Mouse (Mus musculus) heart, adult 8-10 months (tissue): Measurements from ENCODE around the gene Unc79. TPM values are rescaled to one million over a fixed set of nuclear protein-coding genes. Genes with fewer than 3 reads are reported as not detected.

ENCODE experiments used
- DNase-seq: peaks from one replicate; pipeline ENCODE4 v3.0.0; 2022; ENCODE audit warnings: low spot score
- total RNA-seq, 4 experiments: library from RNA; stranded (reverse); gene quantifications; 2 replicates each; pipeline ENCODE4 v1.2.4; 2022

Gene Unc79
- under 1 TPM in 2 of 4 experiments, not detected in 2; 0.06 to 0.08 TPM for total RNA-seq

DNA sequence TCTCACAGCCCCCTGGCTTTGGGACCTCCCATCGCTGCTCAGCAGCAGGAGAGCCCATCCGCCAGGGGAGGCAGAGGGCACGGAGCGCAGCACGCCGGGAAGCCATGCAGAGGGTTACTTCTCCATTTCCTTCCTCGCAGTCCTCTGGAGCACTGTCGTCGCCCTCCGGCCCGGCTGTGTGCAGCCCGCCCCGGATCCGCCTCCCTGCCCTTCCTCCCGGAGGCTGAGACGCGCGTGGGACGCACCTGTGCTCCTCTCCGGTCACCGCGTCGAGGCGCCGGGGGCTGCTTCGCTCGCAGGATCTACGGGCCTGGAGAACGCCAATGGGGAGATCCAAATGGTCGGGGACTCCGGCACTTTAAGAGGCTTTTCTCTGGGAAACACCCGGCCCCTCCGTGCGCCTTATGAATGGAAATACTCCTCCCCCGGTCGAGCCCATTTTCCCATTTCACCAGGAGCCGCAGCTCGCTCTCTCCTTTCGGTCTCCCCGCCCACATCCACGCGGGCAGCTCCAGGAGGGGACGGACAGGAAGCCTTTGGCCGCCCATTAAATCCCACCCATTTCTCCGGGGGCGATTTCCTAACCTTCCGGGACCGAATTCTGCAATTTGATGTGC lies at the start of gene Unc79:
TSS of gene Unc79 (plus strand) at position 82 of the 617 bp plus-strand sequence.
- DNase-seq, result no peak

DNA sequence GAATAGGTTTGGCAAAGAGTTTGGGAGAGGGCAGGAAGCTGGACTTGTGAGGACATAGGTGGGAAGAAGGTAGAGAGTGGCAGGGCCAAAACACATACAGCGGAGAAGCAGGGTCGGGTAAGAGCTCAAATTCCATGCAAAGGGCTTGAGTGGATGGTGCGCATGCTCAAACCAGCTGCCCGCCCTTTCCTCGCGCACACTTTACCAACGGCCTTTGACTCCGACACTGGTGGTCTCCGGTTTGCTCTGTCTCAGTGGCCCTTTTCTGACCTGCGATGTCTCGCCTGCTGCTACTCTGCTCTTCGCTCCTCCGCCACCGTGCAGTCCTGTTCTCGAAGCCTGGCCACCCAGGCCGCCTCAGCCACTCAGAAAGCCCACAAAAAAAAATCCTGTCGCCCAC lies 49.6 kb upstream of the Unc79 start, which contains the start of gene Cox8c:
TSS of gene Cox8c (plus strand) at position 226 of the 400 bp plus-strand sequence.
- DNase-seq, result no peak

DNA sequence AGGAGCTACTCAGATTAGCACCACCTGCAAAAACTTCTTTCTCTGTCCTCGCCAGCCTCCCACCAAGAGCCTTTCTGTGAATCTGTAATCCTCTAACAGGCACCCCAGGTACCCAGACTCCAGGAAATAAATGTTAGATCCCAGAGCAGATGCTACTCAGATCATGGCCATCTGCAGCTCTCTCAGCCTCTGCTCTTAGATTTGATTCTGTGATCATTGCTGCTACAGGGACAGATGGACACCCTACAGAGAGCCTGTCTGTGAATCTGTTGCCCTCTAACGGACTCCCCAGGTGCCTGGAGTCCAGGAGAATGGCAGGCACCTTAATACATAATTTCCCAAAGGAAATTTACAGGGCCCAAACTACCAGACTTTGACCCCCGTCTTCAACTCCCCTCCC lies 40.5 kb upstream of the Unc79 start:
- DNase-seq, result no peak

DNA sequence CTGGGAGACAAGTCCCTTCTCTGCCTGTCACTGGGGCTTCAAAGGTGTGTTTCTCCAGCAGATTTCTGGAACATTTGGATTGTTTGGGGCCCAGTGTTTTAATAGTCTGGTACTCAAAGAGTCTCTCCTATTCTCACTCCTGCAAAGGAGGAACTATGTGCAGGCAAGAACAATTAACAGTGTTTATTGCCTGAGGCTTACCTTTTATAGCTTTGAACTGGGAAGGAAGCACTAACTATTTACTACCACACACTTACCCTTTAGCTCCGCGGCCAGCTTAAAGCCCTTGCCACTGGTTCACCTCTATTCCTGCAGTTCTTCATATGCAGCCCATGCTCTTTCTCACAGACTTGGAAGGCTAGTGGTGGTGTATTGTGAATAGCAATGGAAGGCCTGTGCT lies 32.6 kb upstream of the Unc79 start:
- no peak for DNase-seq

DNA sequence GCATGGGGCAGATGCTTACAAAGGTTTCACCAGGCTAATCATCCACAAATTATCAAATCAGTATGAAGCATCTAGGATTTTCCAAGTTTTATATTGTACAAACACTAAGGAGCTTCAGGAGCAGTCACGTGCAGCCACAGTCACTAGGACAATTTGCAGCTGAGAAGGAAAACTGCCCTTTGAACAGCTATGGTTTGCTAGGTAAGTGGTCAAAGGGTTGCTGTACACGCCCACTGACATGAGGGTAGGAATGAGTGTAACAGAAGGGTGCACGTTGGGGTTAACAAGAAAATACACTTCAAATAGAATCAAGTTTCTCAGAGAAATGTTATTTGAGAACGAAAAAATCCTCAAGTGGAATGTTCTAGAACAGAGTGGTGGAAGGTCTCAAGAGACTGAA lies 18.9 kb upstream of the Unc79 start:
- DNase-seq, result no peak

DNA sequence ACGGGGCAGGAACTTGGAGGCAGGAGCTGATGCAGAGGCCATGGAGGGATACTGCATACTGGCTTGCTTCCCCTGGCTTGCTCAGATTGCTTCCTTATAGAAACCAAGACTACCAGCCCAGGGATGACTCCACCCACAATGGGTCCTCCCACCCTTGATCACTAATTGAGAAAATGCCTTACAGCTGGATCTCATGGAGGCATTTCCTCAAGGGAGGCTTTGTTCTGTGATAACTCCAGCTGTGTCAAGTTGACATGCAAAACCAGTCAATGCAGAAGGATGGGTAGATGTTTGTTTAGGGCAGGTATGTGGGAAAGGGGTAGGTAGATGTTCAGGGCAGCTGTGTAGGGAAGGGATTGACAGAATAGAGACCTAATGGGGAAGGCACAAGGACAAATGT lies 18.3 kb upstream of the Unc79 start:
- DNase-seq, result no peak

DNA sequence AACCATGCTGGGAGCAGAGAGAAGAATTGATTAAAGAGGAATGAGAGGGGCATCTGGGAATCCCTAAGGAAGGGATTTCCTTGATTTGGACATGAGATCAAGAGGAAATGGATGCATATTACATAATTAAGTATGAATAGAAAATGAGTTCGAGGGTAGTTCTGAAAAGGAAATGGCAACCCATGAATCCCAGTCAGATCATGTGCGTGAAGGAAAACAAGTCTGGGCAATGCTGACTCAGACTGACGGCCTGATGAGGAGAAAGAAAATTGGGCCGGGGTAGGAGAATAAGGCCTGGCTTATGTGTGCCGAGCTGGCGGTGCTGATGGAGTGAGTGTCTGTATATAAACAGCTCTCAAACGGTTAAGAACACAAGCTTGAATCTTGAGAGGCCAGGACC lies 17.9 kb upstream of the Unc79 start:
- no peak for DNase-seq

DNA sequence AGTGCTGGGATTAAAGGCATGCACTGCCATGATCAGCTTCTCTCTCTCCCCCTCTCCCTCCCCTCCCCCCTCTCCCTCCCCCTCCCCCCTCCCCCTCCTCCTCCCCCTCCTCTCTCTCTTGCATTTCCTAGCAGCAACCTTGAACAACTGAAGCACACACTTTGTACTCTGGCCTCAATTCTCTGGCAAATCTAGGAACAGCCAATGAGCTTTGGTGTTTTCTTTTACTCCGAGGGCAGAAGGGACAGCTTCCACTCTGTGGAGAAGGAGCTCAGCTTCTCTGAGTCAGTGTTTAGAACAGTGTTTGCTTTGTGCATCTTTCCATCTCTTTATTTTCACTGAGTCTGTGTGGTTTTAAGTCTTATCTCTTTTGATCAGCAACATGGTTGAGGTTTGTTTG lies 12.8 kb upstream of the Unc79 start:
- DNase-seq, result no peak

DNA sequence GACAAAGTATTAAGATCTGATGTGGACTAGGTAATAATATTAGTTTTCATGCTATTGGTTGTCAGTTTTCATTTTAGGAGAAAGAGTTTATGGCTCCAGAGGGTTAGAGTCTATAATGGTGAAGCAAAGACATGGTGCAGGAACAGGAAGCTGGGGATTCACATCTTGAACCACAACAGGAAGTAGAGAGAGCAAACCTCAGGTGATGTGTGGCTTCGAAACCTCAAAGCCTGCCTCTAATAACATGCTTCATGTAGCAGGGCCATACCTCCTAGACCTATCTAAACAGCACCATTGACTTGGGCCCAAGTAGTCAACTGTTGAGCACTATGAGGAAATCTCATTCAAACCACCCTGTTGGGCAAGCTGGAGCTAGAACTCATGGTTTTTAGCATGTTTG lies 3.1 kb upstream of the Unc79 start:
- DNase-seq, result no peak

DNA sequence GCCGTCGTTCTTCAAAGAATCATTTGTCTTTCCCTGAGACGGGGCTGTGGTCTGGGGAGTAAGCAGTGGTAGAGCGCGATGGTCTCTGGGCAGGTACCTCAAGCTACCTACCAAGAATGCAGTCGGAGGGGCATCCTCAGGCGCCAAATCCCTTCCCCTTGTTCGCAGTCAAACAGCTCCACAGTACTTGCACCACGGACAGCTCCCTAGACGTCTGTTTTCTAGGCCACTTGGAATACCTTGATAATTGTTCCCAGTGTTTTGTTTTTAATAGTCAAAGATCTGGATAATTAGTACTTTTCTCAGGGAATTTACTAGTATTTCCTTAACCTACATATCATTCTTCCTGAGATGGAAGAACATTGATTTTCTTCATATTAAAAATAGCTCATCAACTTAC lies 833 bp upstream of the Unc79 start:
- DNase-seq, result no peak

DNA sequence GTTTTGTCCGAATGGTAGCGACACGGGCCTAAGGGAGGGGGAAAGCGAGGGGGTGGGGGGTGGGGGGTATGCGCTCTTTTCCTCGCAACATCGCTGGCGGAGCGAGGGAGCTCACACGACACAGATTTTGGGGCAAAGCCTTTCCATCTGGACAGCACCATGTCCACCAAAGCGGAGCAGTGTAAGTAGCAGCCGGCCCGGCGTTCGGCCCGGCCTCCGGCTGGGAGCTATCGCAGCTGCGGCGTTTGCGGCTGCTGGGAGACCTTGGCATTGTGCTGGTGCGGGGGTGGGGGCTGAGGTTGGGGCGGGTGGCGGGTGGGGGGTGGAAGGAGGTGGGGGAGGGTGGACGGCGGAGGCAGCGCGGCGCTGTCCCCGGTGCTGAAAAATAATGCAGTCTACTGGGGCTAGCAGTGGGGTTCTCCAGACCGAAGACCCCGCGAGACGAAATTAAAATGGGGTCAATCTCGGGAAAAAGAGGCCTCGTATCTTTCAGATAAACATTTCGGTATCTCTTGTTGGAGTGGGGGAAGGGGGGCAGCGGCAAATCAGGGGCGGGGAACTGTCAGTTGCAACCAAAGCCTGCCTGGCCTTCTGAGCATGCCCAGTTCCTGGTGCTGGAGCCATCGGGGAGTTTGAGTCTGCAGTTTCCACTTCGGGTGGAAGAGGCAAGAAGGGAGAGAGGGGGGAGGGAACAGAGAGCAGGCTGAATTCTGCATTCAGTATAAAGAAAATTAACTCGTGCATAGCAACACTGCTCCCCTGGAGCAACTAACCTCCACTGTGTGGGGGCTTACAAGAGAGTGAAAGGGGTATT lies 943 bp downstream of the Unc79 start:
- DNase-seq, result no peak

DNA sequence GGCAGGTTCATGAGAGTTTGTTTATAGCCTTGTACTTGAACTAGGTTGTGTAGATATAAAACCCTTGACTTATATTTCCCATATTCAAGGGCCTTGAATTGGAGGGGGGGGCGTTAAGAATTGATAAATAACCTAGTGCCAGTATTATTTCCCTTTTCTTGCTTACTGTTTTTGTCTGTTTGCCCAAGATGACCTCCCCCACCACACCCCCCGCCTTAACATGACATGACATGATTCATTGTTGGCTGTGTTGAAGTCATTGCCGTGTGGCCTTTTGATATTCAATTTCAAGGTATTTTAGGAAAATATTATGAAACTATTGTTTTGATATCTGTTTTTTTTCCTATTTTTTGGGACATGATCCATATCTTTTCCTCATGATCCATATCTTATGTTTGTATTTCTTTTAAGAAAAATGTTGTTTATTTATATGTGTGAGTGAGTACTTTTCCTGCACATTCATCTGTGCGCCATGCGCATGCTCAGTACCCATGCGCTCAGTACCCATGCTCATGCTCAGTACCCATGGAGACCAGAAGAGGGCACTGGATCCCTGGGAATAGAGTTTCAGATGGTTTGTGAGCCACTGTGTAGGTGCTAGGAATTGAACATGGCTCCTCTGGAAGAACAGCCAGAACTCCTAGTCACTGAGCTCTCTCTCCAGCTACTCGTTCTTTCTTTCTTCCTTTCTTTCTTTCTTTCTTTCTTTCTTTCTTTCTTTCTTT lies 11.6 kb downstream of the Unc79 start:
- no peak for DNase-seq

DNA sequence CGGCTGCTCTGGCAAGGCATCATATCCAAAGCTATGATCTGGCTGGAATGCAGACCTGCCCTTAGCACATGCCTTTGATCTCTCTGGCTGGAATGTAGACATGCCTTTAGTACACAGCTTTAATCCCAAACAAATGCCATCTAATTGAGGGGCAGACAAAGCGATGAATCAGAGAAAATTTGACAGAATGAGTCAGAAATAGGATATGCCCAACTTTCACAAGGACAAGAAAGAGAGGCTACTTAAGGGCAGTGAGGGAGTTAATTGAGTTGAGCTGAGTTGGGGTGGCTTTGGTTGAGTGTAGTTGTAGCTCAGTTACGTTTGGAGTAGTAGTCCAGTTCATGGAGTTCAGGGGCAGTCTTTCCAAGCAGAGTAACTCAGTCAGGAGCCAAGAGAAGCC lies 12.4 kb downstream of the Unc79 start:
- DNase-seq, result no peak

DNA sequence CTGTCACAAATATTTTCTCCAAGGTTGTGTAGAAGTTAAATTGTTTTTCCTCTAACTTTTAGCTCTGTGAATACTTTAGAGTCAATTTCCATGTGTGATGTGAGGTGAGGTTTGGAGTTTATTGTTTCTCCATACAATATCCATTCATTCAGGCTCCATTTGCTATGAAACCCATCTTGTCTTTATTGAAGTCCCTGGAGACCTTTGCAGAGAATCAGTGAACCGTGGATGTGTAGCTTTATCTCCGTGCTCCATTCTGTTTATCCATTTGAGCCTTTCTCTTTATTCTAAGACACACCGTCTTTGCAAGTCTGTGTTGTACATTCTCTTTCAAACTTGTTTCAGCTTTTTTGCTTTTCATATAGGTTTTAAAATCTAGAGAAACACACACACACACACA lies 15.8 kb downstream of the Unc79 start:
- DNase-seq, result no peak

DNA sequence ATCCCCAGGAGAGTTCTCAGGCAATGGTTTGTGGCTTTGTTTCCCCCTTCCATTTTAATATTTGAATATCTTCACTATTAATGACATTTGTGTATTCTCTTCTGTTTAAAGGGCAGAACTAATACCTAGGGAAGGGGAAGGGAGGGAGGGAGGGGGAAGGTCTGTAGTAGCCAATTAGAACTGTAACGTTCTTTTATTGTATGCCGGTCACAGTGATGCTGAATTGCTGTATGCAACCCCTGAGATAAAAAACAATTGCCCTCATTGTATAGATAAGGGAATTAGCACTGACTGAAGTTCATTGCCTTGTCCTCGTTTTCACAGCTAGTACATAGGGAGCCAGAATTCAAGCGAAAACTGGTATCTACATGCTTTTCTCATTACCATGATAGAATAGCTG lies 31.9 kb downstream of the Unc79 start:
- DNase-seq, result no peak

DNA sequence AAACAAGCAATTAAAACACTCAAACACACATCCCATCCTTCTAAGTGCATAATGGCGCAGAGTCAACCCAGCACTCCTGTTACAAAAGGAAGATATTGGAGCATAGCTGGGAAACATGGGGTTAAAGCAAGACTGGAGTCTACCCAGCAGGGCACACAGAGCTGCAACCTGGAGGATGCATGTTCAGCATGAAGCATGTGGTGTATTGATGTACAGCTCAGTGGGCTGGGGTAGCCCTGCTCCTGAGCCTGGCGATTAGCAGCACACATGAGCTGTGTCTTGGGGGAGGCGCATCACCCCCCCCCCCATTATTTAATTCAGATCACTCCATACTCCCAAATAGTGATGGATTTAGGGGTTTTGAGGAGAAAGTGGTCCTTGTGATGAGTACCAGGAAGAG lies 32.9 kb downstream of the Unc79 start:
- DNase-seq, result no peak

DNA sequence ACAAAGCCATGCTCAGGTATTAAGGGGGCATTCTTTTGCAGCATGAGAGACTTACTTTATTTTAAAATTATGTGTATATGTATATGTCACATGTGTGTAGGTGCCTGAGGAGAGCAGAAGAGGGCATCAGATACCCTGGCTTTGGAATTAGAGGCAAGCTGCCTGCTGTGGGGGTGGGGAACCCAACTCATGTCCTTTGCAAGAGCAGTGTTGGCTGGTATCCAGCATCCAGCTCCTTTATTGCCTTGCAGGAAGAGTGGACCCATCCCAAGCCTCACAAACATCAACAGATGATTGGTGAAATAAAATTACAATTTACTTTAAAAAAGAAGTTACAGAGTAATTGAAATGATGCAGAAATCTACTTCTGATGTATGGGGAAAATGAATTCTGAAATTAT lies 36.7 kb downstream of the Unc79 start:
- DNase-seq, result no peak

DNA sequence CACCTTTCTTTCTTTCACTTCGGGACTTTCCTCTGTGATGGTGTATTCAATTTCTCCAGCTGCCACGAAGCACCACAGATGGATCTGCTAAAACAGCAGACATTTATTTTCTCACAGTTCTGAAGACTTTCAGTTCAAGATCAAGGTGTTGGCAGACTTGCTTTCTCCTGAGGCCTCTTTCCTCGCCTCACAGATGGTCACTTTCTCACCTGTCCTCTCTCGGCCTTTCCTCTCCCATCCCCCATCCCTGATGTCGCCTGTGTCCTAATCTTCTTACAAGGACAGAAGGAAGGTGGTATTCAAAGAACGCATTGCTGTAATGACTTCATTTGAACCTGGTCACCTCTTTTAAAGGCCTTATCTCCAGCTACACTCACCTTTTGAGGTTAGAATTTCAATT lies 39.1 kb downstream of the Unc79 start:
- no peak for DNase-seq

DNA sequence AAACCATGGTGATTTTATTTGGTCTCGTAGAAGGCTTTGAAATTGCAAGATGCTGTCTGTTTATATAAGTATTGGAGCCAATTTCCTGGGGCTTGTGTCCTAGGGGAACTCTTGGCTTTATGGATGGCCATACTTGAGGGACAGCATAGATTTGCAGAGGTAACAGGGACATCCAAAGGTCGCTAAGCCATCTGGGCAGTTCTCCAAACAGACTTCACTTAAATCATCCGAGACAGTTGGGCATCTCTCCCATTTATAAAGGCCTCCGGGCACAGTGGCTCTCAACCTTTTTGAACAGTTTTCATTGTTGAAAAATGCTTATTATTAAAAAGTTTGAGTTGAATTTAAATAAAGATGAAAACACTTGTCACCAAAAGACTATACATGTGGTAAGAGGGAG lies 59.8 kb downstream of the Unc79 start:
- DNase-seq, result no peak

DNA sequence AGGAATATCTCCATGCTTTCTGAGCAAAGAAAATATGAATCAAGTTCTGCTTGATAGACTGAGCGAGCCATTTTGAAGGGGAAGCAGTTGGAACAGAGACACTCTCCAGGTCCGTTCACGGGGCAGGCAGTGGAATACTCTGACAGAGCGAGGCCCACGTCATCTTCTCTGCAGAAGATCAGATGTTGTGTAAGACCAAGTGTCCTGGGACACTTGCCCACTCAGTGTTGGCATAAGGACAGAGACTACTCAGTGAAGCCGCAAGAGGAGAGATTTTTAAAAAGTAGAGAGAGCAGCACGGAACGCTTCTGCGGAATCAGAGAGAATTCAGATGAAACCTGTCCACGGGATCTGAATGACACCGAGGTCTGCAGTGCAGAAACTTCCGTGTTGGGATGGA lies 69.5 kb downstream of the Unc79 start:
- DNase-seq, result no peak

DNA sequence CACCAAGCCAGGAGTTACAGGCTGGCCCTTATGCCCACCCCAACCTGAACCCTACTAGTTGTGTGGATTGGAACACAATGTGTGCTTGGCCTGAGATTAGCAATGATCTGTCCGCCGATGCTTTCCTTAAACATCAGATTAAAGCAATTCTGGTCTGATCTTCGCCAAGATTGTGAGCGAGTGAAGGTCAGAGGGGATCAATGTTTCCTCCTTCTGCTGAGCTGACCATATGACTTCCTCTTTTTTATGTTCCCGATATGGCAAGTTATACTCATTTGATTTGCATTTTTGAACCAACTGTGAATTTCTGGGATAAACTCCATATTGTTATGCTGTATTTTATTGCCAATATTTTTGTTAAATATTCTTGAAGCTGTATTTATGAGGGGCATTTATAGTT lies 88.0 kb downstream of the Unc79 start:
- no peak for DNase-seq

DNA sequence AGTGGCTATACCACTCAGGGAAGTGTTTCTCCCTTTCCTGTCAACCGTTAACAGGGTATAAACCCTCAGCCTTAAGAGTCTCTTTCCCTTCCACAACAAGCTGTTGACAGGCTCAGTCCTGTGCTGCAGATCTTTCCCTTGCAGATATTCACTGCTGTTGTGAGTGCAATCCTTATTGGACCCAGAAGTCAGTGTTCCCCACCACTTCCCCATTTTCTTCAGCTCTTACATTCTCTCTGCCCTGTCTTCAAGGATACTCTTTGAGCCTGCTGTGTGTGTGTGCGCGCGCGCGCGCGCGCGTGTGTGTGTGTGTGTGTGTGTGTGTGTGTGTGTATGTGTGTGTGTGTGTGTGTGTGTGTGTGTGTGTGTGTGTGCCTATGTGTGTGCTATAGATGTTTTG lies 90.7 kb downstream of the Unc79 start:
- no peak for DNase-seq

DNA sequence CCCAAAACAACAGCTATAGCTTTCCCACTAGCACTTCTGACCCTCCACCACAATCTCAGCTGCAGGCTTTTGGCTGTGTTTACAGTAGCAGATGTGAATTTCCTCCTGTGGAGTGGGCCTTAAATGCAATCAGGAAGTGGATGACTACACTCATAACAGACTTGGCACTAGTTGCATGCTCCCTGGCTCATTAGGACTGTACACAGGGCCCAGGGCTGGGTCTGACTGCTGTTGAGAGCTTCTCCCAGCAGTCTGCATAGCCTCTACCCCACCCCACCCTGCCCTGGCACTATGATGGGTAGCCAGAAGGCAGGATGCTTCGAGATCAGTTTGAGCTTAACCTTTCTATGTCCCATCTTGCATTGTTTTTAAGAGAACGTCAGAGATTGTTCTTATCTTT lies 91.5 kb downstream of the Unc79 start:
- no peak for DNase-seq
